ENCODE assay signal across 7 mouse cellular contexts in genomic region chr7:6918267-6918666, GRCm38 (mm10).
A peak's percentile ranks its signal among the peaks of the same experiment; 100 is the strongest.
DNase-seq lines count a peak whose midpoint lies in the region; ATAC-seq lines count a peak whose summit lies in the region.

No protein-coding gene starts in this region.

- H3K36me3 ChIP-seq in intestine, embryonic 14.5 days (ENCODE audit: control insufficient read depth, insufficient read depth, low read length) = no peaks in the 10 kb centered on the region

- no peaks in the 10 kb centered on the region for H3K9me3 ChIP-seq in intestine, embryonic 14.5 days (ENCODE audit: control insufficient read depth, low read length)

- 10% methylated on average over 10 of the region's 10 CpGs for WGBS in intestine, embryonic 14.5 days

- H3K4me1 ChIP-seq in intestine, embryonic 14.5 days (replicated peaks; ENCODE audit: control insufficient read depth, insufficient read depth, low read length) = peaks cover 30% of the 10 kb centered on the region

- no peak overlapping the region for H3K27ac ChIP-seq in intestine, embryonic 14.5 days (ENCODE audit: low read depth)

- peak; percentile 42 for DNase-seq in adrenal gland, adult 8-10 months
- peak; percentile 96 for DNase-seq in embryo, embryonic 10.5 days (ENCODE audit: low spot score)
- peak; percentile 42 for DNase-seq in gastrocnemius, postnatal 25 days
- peak; percentile 97 for DNase-seq in intestine, embryonic 14.5 days (ENCODE audit: low spot score)
- peak; percentile 54 to 83 for DNase-seq in left cerebral cortex, adult 8-10 months (ENCODE audit: low spot score in 2 of 2)
- peak; percentile 99 for DNase-seq in right cerebral cortex, postnatal 4 days

- H3K4me3 ChIP-seq in intestine, embryonic 14.5 days (ENCODE audit: low read depth, low read length) = no peak overlapping the region

- H3K9ac ChIP-seq in intestine, embryonic 14.5 days (ENCODE audit: low read length) = no peak overlapping the region

- ATAC-seq in intestine, embryonic 14.5 days (replicated peaks; ENCODE audit: low FRiP score, low TSS enrichment, low read depth) = peak; percentile 61
- peak; percentile 63; the same call in 1 of the 2 replicates for ATAC-seq in megakaryocyte-erythroid progenitor cell, adult 5-6 weeks (replicated peaks; ENCODE audit: low FRiP score, low TSS enrichment, poor library complexity, severe bottlenecking)

- no peaks in the 10 kb centered on the region for H3K27me3 ChIP-seq in intestine, embryonic 14.5 days (replicated peaks; ENCODE audit: control insufficient read depth, insufficient read depth, low read length)

- no peak overlapping the region for H3K4me2 ChIP-seq in intestine, embryonic 14.5 days (ENCODE audit: low read length)

Comparison
In these comparisons a context has a peak if more than half of its experiments do, and no peak if none do; other contexts are left out.
1. DNase-seq: peak in every context shown above with its lines; median percentile 99 in right cerebral cortex, postnatal 4 days; 97 in intestine, embryonic 14.5 days; 96 in embryo, embryonic 10.5 days; 68 in left cerebral cortex, adult 8-10 months; 42 in adrenal gland, adult 8-10 months; 42 in gastrocnemius, postnatal 25 days.